Mouse (Mus musculus) heart, adult 18-20 months (tissue): ENCODE data around the gene Pax4. TPM values are rescaled to one million over a fixed set of nuclear protein-coding genes. Genes with fewer than 3 reads are reported as not detected.
A peak's percentile ranks its signal among the peaks of the same experiment; 100 is the strongest.

Experiments
- DNase-seq, 2 experiments: peaks; one replicate each; pipeline ENCODE4 v3.0.0; 2021 to 2022; ENCODE audit warnings: mixed read lengths in 1 of 2
- total RNA-seq, 2 experiments: library from RNA; stranded (reverse); gene quantifications; 2 replicates each; pipeline ENCODE4 v1.2.3; 2021

Gene Pax4
- total RNA-seq, 2 experiments from 2014 or later = not detected

GRCm38 (mm10) chr6:28447937-28448336 lies 1.2 kb downstream of the Pax4 start:
- DNase-seq = no peak

- DNase-seq = no peak
Observed at GRCm38 (mm10) chr6:28431538-28431855, 17.7 kb downstream of the Pax4 start.

GRCm38 (mm10) chr6:28430795-28431537 lies 18.2 kb downstream of the Pax4 start:
- no peak for DNase-seq

- no peak for DNase-seq
Observed at GRCm38 (mm10) chr6:28429870-28430269, 19.3 kb downstream of the Pax4 start.

GRCm38 (mm10) chr6:28428290-28428689 lies 20.9 kb downstream of the Pax4 start, which contains the start of gene Gcc1:
Gcc1 (minus strand) TSS chr6:28428390.
- no peak for DNase-seq

- DNase-seq = no peak
Observed at GRCm38 (mm10) chr6:28427096-28427839, 21.9 kb downstream of the Pax4 start, which contains the start of gene Fscn3. Fscn3 (plus strand) TSS chr6:28427789.

- peak in 1 of 2 experiments; percentile 29 for DNase-seq
Observed at GRCm38 (mm10) chr6:28425019-28425418, 24.1 kb downstream of the Pax4 start.

GRCm38 (mm10) chr6:28423767-28424695 lies 25.1 kb downstream of the Pax4 start:
- peak; percentile 61 to 70 for DNase-seq

- DNase-seq = peak; percentile 96 to 98
Observed at GRCm38 (mm10) chr6:28423313-28423712, 25.8 kb downstream of the Pax4 start, which contains the start of gene Arf5. Arf5 (plus strand) TSS chr6:28423560.

GRCm38 (mm10) chr6:28422651-28423290 lies 26.4 kb downstream of the Pax4 start:
- DNase-seq = no peak

- DNase-seq = peak; percentile 97 to 98
Observed at GRCm38 (mm10) chr6:28421469-28422000, 27.6 kb downstream of the Pax4 start.

GRCm38 (mm10) chr6:28420865-28421264 lies 28.3 kb downstream of the Pax4 start:
- DNase-seq = no peak

GRCm38 (mm10) chr6:28420361-28420760 lies 28.8 kb downstream of the Pax4 start:
- no peak for DNase-seq

- no peak for DNase-seq
Observed at GRCm38 (mm10) chr6:28419673-28420072, 29.5 kb downstream of the Pax4 start.

- DNase-seq = peak; percentile 93 to 95
Observed at GRCm38 (mm10) chr6:28418449-28418848, 30.7 kb downstream of the Pax4 start.

- peak; percentile 30 to 67 for DNase-seq
Observed at GRCm38 (mm10) chr6:28416981-28417380, 32.2 kb downstream of the Pax4 start.

GRCm38 (mm10) chr6:28411236-28411635 lies 37.9 kb downstream of the Pax4 start:
- no peak for DNase-seq

- peak; percentile 61 to 73 for DNase-seq
Observed at GRCm38 (mm10) chr6:28410053-28410452, 39.1 kb downstream of the Pax4 start.

GRCm38 (mm10) chr6:28399791-28400190 lies 49.4 kb downstream of the Pax4 start:
- DNase-seq = no peak

- DNase-seq = no peak
Observed at GRCm38 (mm10) chr6:28398726-28399125, 50.4 kb downstream of the Pax4 start.

GRCm38 (mm10) chr6:28397681-28398203 lies 51.4 kb downstream of the Pax4 start, which contains the start of gene Zfp800:
Zfp800 (minus strand) TSS chr6:28398005.
- peak in 1 of 2 experiments; percentile 27 for DNase-seq
